Mouse (Mus musculus) heart, postnatal 0 days (tissue): ENCODE data around the gene Cyp2d11.

Experiments
- CTCF ChIP-seq: IDR thresholded peaks from 2 replicates; pipeline ENCODE4 v1.5.1; 2016; ENCODE audit warnings: antibody characterized with exemption, control low read depth, low read depth
- EP300 ChIP-seq: IDR thresholded peaks from 2 replicates; pipeline ENCODE4 v1.6.1; 2016; ENCODE audit warnings: antibody characterized with exemption, low read depth

DNA sequence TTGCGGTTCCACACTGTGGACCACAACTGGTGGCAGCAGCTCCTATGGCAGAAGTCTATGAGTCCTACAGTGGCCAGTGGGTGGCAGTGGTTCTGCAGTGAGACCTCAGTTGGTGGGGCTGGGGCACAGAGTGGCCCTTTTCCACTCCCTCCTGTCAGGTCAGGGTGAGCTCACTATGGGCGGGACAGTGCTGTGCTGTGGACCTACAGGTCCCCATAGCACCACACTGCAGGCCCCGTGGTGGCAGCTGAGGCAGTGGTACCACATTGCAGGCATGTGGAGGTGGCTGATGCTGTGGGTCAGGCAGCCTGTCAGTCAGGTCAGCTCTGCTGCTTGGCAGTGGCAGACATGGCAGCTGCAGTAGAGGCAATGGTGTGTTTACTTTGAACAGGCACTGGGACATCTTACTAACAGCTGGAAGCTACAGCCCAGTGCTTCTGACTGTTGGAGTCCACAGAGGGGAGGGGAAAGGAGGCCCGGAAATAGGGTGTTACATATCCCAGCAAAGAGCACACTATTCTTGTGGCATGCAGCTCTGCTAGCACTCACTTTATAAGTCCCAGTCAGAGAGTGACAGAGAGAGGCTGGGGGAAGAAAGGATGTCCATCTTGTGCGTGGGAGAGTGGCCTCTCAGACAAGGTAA, 44.3 kb upstream of the Cyp2d11 start:
- TF ChIP-seq CTCF = no peak
- no peak for TF ChIP-seq EP300
